Comparison of ENCODE assay signal across 9 mouse cellular contexts in genomic region chr5:137529221-137529995, GRCm38 (mm10). TPM values are rescaled to one million over a fixed set of nuclear protein-coding genes. Genes with fewer than 3 reads are reported as not detected.
DNase-seq lines count a peak whose midpoint lies in the region; ATAC-seq and TF ChIP-seq lines count a peak whose summit lies in the region.
"Had no signal": no experiment of that assay in that cellular context is flagged by ENCODE, and none has a peak within 500 bp of the region (broad histone marks: within the 10 kb centered on the region; RNA-seq: fewer than 3 reads in every experiment).

No protein-coding gene starts in this region.

- H3K4me3 ChIP-seq in left cerebral cortex, adult 2 months: peak overlapping the region; percentile 97; the same call in 1 of the 2 replicates
- 0 out of 2 replicates have a peak overlapping the region, but pooled peaks have one; percentile 7 for H3K4me3 ChIP-seq in forebrain, embryonic 12.5 days (replicated peaks)
- H3K4me3 ChIP-seq in hindbrain, embryonic 16.5 days (ENCODE audit: low read length): no peak overlapping the region
- H3K4me3 ChIP-seq in midbrain, embryonic 16.5 days (ENCODE audit: low read depth, low read length): no peak overlapping the region

- intact Hi-C loops in left cerebral cortex, adult 2 months (cut with DNase I): loop anchor here (5.0 kb wide), 1 partner anchor 232 kb away; no protein-coding TSS in a partner anchor
- intact Hi-C loops in left cerebral cortex, postnatal 14 days (cut with DNase I): no loop called here

- H3K9ac ChIP-seq in forebrain, embryonic 12.5 days: no peak overlapping the region
- peak overlapping the region; percentile 98; the same call in 1 of the 2 replicates for H3K9ac ChIP-seq in hindbrain, embryonic 16.5 days (ENCODE audit: low read depth, low read length)
- peak overlapping the region; percentile 100 for H3K9ac ChIP-seq in midbrain, embryonic 16.5 days (ENCODE audit: low read depth, low read length)

- 82% methylated on average over 15 of the region's 15 CpGs for WGBS in forebrain, embryonic 12.5 days
- 65% methylated on average over 15 of the region's 15 CpGs for WGBS in hindbrain, embryonic 16.5 days
- 74% methylated on average over 15 of the region's 15 CpGs for WGBS in midbrain, embryonic 16.5 days

- no peaks in the 10 kb centered on the region for H3K27me3 ChIP-seq in forebrain, embryonic 12.5 days
- H3K27me3 ChIP-seq in hindbrain, embryonic 16.5 days (replicated peaks; ENCODE audit: control insufficient read depth, insufficient read depth, low read length): no peaks in the 10 kb centered on the region
- no peaks in the 10 kb centered on the region for H3K27me3 ChIP-seq in midbrain, embryonic 16.5 days (ENCODE audit: control insufficient read depth, insufficient read depth, low read depth, low read length)

- H3K4me2 ChIP-seq in forebrain, embryonic 12.5 days: peak overlapping the region; percentile 96
- H3K4me2 ChIP-seq in hindbrain, embryonic 16.5 days (ENCODE audit: low read length): peak overlapping the region; percentile 69
- H3K4me2 ChIP-seq in midbrain, embryonic 16.5 days (ENCODE audit: low read length): peak overlapping the region; percentile 90

- no peak for TF ChIP-seq CTCF in left cerebral cortex, adult 2 months (IDR thresholded peaks at IDR 0.05)

- no peak for ATAC-seq in forebrain, embryonic 12.5 days (ENCODE audit: low FRiP score)
- no peak for ATAC-seq in hindbrain, embryonic 16.5 days
- no peak for ATAC-seq in midbrain, embryonic 16.5 days
- ATAC-seq: inflammation-experienced regulatory T-cells, adult 6 months had no signal

- H3K27ac ChIP-seq in left cerebral cortex, adult 2 months: peak overlapping the region; percentile 100; the same call in 1 of the 2 replicates
- H3K27ac ChIP-seq in forebrain, embryonic 12.5 days: peak overlapping the region; percentile 38; the same call in 1 of the 2 replicates
- peak overlapping the region; percentile 21; the same call in 1 of the 2 replicates for H3K27ac ChIP-seq in hindbrain, embryonic 16.5 days (ENCODE audit: low read depth, low read length)
- H3K27ac ChIP-seq in midbrain, embryonic 16.5 days (ENCODE audit: low read length): peak overlapping the region; percentile 99

- H3K36me3 ChIP-seq in forebrain, embryonic 12.5 days (replicated peaks): peaks cover 56% of the 10 kb centered on the region
- H3K36me3 ChIP-seq in hindbrain, embryonic 16.5 days (ENCODE audit: control insufficient read depth, insufficient read depth, low read length): peaks cover 29% of the 10 kb centered on the region
- peaks cover 36% of the 10 kb centered on the region for H3K36me3 ChIP-seq in midbrain, embryonic 16.5 days (ENCODE audit: control insufficient read depth, insufficient read depth, low read length)

- H3K9me3 ChIP-seq in forebrain, embryonic 12.5 days: no peaks in the 10 kb centered on the region
- H3K9me3 ChIP-seq in hindbrain, embryonic 16.5 days (ENCODE audit: control insufficient read depth, low read length): no peaks in the 10 kb centered on the region
- no peaks in the 10 kb centered on the region for H3K9me3 ChIP-seq in midbrain, embryonic 16.5 days (replicated peaks; ENCODE audit: control insufficient read depth, low read length, poor library complexity, severe bottlenecking)

- H3K4me1 ChIP-seq in forebrain, embryonic 12.5 days: peaks cover 49% of the 10 kb centered on the region
- peaks cover 28% of the 10 kb centered on the region for H3K4me1 ChIP-seq in hindbrain, embryonic 16.5 days (ENCODE audit: control insufficient read depth, insufficient read depth, low read depth, low read length)
- peaks cover 21% of the 10 kb centered on the region for H3K4me1 ChIP-seq in midbrain, embryonic 16.5 days (ENCODE audit: control insufficient read depth, insufficient read depth, low read length)

- DNase-seq in left cerebral cortex, adult 2 months (ENCODE audit: extremely low spot score in 1 of 2, low spot score in 2 of 2): no peak
- DNase-seq in left cerebral cortex, postnatal 14 days (ENCODE audit: low spot score in 2 of 2): no peak
- DNase-seq in c-Kit-positive CD71-positive TER-119-positive erythroid progenitor cells, embryonic 14.5 days (ENCODE audit: low spot score): no peak
- no peak for DNase-seq in spleen, postnatal 36 days (ENCODE audit: low spot score in 2 of 2)
- DNase-seq: thymus, postnatal 25 days had no signal

RNA-seq across cellular contexts. Expression of gene Epo, which starts 3.6 kb away (rescaled TPM):
- not detected for total RNA-seq in left cerebral cortex, adult 2 months (2021)
- total RNA-seq in left cerebral cortex, postnatal 14 days (2021): not detected
- polyA plus RNA-seq in forebrain, embryonic 12.5 days (2016; fragmentation: Nextera tagmentation; extraction: Ambion mirVana): 0.38 and 0.47 TPM in 2 replicates
- not detected in 2 replicates for polyA plus RNA-seq in hindbrain, embryonic 16.5 days (2015; fragmentation: Nextera tagmentation; extraction: Ambion mirVana)
- not detected in 2 replicates for polyA plus RNA-seq in midbrain, embryonic 16.5 days (2015; fragmentation: Nextera tagmentation; extraction: Ambion mirVana)
- polyA plus RNA-seq: inflammation-experienced regulatory T-cells, adult 6 months had no signal

RNA-seq across cellular contexts. Expression of gene Gnb2, which starts 3.9 kb away (rescaled TPM):
- total RNA-seq in left cerebral cortex, adult 2 months (2021): 100 to 1,000 TPM; 570 to 583 TPM
- 100 to 1,000 TPM; 777 to 806 TPM for total RNA-seq in left cerebral cortex, postnatal 14 days (2021)
- 411 and 417 TPM in 2 replicates for polyA plus RNA-seq in forebrain, embryonic 12.5 days (2016; fragmentation: Nextera tagmentation; extraction: Ambion mirVana)
- polyA plus RNA-seq in hindbrain, embryonic 16.5 days (2015; fragmentation: Nextera tagmentation; extraction: Ambion mirVana): 519 and 521 TPM in 2 replicates
- 496 and 512 TPM in 2 replicates for polyA plus RNA-seq in midbrain, embryonic 16.5 days (2015; fragmentation: Nextera tagmentation; extraction: Ambion mirVana)

RNA-seq across cellular contexts. Expression of gene Gigyf1, which starts 11.1 kb away (rescaled TPM):
- total RNA-seq in left cerebral cortex, adult 2 months (2021): 10 to 100 TPM; 58.1 to 59.9 TPM
- 10 to 100 TPM; 40.0 to 44.3 TPM for total RNA-seq in left cerebral cortex, postnatal 14 days (2021)
- polyA plus RNA-seq in forebrain, embryonic 12.5 days (2016; fragmentation: Nextera tagmentation; extraction: Ambion mirVana): 18.7 TPM in 2 replicates
- 11.8 and 16.3 TPM in 2 replicates for polyA plus RNA-seq in hindbrain, embryonic 16.5 days (2015; fragmentation: Nextera tagmentation; extraction: Ambion mirVana)
- polyA plus RNA-seq in midbrain, embryonic 16.5 days (2015; fragmentation: Nextera tagmentation; extraction: Ambion mirVana): 19.3 and 19.4 TPM in 2 replicates

RNA-seq across cellular contexts. Expression of gene Actl6b, which starts 23.9 kb away (rescaled TPM):
- total RNA-seq in left cerebral cortex, adult 2 months (2021): 100 to 1,000 TPM; 103 to 111 TPM
- total RNA-seq in left cerebral cortex, postnatal 14 days (2021): 100 to 1,000 TPM; 126 to 139 TPM
- 76.1 and 80.3 TPM in 2 replicates for polyA plus RNA-seq in forebrain, embryonic 12.5 days (2016; fragmentation: Nextera tagmentation; extraction: Ambion mirVana)
- polyA plus RNA-seq in hindbrain, embryonic 16.5 days (2015; fragmentation: Nextera tagmentation; extraction: Ambion mirVana): 268 and 271 TPM in 2 replicates
- 307 and 326 TPM in 2 replicates for polyA plus RNA-seq in midbrain, embryonic 16.5 days (2015; fragmentation: Nextera tagmentation; extraction: Ambion mirVana)
- polyA plus RNA-seq: inflammation-experienced regulatory T-cells, adult 6 months had no signal

RNA-seq across cellular contexts. Expression of gene Pop7, which starts 27.1 kb away (rescaled TPM):
- 10 to 100 TPM; 30.4 to 35.9 TPM for total RNA-seq in left cerebral cortex, adult 2 months (2021)
- 10 to 100 TPM; 28.0 to 35.2 TPM for total RNA-seq in left cerebral cortex, postnatal 14 days (2021)
- 61.6 and 62.1 TPM in 2 replicates for polyA plus RNA-seq in forebrain, embryonic 12.5 days (2016; fragmentation: Nextera tagmentation; extraction: Ambion mirVana)
- polyA plus RNA-seq in hindbrain, embryonic 16.5 days (2015; fragmentation: Nextera tagmentation; extraction: Ambion mirVana): 79.3 and 87.0 TPM in 2 replicates
- 76.3 and 80.5 TPM in 2 replicates for polyA plus RNA-seq in midbrain, embryonic 16.5 days (2015; fragmentation: Nextera tagmentation; extraction: Ambion mirVana)

Comparison
In these comparisons a context has a peak if more than half of its experiments do, and no peak if none do; other contexts are left out.
1. H3K27ac ChIP-seq: peak in every context shown above with its lines; median percentile 100 in left cerebral cortex, adult 2 months; 99 in midbrain, embryonic 16.5 days; 38 in forebrain, embryonic 12.5 days; 21 in hindbrain, embryonic 16.5 days.
2. H3K4me3 ChIP-seq: peak in left cerebral cortex, adult 2 months (single experiment) and forebrain, embryonic 12.5 days (single experiment); none in hindbrain, embryonic 16.5 days (single experiment) and midbrain, embryonic 16.5 days (single experiment).
3. Peak in every context shown above with its lines, with median percentiles within 50 percentile points of each other: H3K4me2 ChIP-seq.